Mouse (Mus musculus): ENCODE measurements around the gene Carmil1. TPM values are rescaled to one million over a fixed set of nuclear protein-coding genes. Genes with fewer than 3 reads are reported as not detected.

Gene Carmil1
- polyA plus RNA-seq, 2 experiments, result 18.7 to 33.9 TPM

DNA sequence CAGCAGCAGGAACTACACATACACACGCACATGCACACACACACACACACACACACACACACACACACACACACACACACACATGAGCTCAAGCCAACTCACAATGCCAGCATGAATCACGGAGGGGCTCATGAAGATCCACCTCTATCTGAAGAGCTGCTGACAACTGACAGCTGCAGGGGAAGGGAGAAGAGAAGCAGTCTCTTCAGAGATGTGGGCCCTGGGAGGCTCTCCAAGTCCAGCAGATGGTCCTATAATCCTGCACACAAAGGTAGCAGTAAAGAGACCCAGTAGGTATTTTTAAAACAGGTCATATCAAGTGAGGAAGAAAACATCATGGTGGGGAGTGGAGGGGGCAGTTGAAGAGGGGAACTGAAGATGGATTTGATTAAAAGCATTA lies 281.8 kb downstream of the Carmil1 start:
- H3K27ac ChIP-seq (replicated peaks; ENCODE audit: low read depth, low read length), result no peak overlapping the region
- no peak overlapping the region for H3K4me3 ChIP-seq (replicated peaks; ENCODE audit: low read length)
- DNase-seq (ENCODE audit: low spot score) (no peak), ATAC-seq (ENCODE audit: low FRiP score, low read depth) (no peak)
- H3K4me1 ChIP-seq (ENCODE audit: control insufficient read depth, insufficient read depth, low read length), result no peaks in the 10 kb centered on the region
- no peaks in the 10 kb centered on the region for H3K9me3 ChIP-seq (ENCODE audit: control insufficient read depth, low read length)
- WGBS, result 84% methylated on average over 2 of the region's 2 CpGs
- H3K36me3 ChIP-seq (ENCODE audit: control insufficient read depth, insufficient read depth, low read length), result no peaks in the 10 kb centered on the region
- H3K27me3 ChIP-seq (ENCODE audit: control insufficient read depth, insufficient read depth, low read length), result peaks cover 2% of the 10 kb centered on the region; the same call in 1 of the 2 replicates
- no peak for TF ChIP-seq POLR2A (IDR thresholded peaks at IDR 0.05; ENCODE audit: borderline replicate concordance, extremely low read depth, insufficient read depth, insufficient read length)
- no peak overlapping the region for H3K9ac ChIP-seq (ENCODE audit: low read depth, low read length, severe bottlenecking)
- H3K4me2 ChIP-seq (replicated peaks; ENCODE audit: low read depth, low read length, severe bottlenecking), result no peak overlapping the region

DNA sequence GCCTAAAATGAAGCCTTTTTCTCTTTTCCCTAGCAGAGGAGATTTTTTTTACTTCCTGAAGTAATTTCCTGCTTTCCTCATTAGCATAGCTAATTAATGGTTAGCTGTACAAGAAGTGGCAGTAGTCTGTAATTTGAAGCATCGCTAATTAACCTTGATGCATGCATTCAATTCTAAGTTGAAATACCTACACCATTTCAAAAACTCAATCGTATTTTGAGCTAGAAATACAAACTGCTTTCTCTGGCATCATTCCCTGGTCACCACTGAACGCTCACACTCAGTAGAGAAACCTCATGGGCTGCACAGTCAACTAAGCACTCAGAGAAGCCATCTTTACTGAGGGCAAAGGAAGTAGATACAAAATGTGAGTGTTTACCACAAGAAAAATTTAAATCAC lies 285.8 kb downstream of the Carmil1 start:
- ATAC-seq (ENCODE audit: low FRiP score, low read depth) (no peak), DNase-seq (ENCODE audit: low spot score) (no peak)
- no peak for TF ChIP-seq POLR2A (IDR thresholded peaks at IDR 0.05; ENCODE audit: borderline replicate concordance, extremely low read depth, insufficient read depth, insufficient read length)
- Histone ChIP-seq H3K9me3 (ENCODE audit: control insufficient read depth, low read length) (no peaks in the 10 kb centered on the region), H3K36me3 (ENCODE audit: control insufficient read depth, insufficient read depth, low read length) (no peaks in the 10 kb centered on the region), H3K27ac (replicated peaks; ENCODE audit: low read depth, low read length) (no peak overlapping the region), H3K4me2 (replicated peaks; ENCODE audit: low read depth, low read length, severe bottlenecking) (no peak overlapping the region), H3K27me3 (ENCODE audit: control insufficient read depth, insufficient read depth, low read length) (peaks cover 10% of the 10 kb centered on the region; the same call in 1 of the 2 replicates), H3K9ac (ENCODE audit: low read depth, low read length, severe bottlenecking) (no peak overlapping the region), H3K4me3 (replicated peaks; ENCODE audit: low read length) (no peak overlapping the region), H3K4me1 (ENCODE audit: control insufficient read depth, insufficient read depth, low read length) (no peaks in the 10 kb centered on the region)
- WGBS, result 56% methylated on average over 3 of the region's 3 CpGs

DNA sequence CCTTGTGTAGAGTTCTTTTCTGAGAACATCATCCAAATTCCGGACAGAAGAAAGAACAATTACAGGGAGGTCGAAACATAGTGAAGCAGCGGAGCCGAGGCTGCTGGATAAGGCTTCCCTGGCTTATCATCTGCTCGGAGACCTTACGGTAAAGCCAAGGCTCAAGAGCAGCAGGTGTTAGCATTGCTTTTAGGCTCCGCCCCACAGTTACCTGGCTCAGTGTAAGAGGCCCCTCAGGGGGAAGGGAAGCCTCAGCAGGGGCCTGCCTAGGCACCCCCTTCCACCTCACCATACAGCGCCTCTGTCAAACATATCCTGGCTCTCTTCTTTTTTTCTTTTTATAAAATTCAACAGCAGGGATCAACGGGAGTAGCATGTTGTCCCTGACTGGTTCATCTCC lies 286.6 kb downstream of the Carmil1 start:
- WGBS, result 12% methylated on average over 9 of the region's 9 CpGs
- Histone ChIP-seq H3K27ac (replicated peaks; ENCODE audit: low read depth, low read length) (no peak overlapping the region), H3K9ac (ENCODE audit: low read depth, low read length, severe bottlenecking) (no peak overlapping the region), H3K27me3 (ENCODE audit: control insufficient read depth, insufficient read depth, low read length) (peaks cover 10% of the 10 kb centered on the region; the same call in 1 of the 2 replicates), H3K9me3 (ENCODE audit: control insufficient read depth, low read length) (no peaks in the 10 kb centered on the region), H3K36me3 (ENCODE audit: control insufficient read depth, insufficient read depth, low read length) (no peaks in the 10 kb centered on the region), H3K4me2 (replicated peaks; ENCODE audit: low read depth, low read length, severe bottlenecking) (no peak overlapping the region), H3K4me1 (ENCODE audit: control insufficient read depth, insufficient read depth, low read length) (no peaks in the 10 kb centered on the region), H3K4me3 (replicated peaks; ENCODE audit: low read length) (no peak overlapping the region)
- no peak for DNase-seq (ENCODE audit: low spot score)
- ATAC-seq (ENCODE audit: low FRiP score, low read depth), result no peak
- no peak for TF ChIP-seq POLR2A (IDR thresholded peaks at IDR 0.05; ENCODE audit: borderline replicate concordance, extremely low read depth, insufficient read depth, insufficient read length)

DNA sequence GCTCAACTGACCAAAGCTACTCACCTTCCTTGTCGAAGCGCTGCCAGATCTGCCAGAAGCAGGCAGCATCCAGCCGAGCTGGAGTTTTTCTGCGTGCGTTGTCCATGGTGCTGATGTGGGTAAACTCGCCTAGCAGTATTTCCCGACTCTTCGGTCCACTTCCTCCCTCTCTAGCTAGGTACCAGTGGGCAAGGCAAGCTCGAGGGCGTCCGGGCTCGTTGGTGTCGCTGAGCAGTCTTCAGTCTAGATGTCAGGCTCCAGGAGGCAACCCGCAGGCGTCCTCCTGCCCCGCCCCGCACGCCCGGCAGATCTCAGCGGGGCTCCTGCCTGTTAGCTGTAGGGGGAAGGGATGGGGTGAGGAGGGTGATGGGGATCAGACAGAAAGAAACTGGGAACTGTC lies 289.7 kb downstream of the Carmil1 start, which contains the start of gene Scgn:
Gene Scgn, minus strand, starts transcription at position 287 of the 400 bp plus-strand sequence.
- no peak for ATAC-seq (ENCODE audit: low FRiP score, low read depth)
- 0% methylated on average over 20 of the region's 20 CpGs for WGBS
- no peak within 1 kb of the TSS for H3K4me2 ChIP-seq (replicated peaks; ENCODE audit: low read depth, low read length, severe bottlenecking)

DNA sequence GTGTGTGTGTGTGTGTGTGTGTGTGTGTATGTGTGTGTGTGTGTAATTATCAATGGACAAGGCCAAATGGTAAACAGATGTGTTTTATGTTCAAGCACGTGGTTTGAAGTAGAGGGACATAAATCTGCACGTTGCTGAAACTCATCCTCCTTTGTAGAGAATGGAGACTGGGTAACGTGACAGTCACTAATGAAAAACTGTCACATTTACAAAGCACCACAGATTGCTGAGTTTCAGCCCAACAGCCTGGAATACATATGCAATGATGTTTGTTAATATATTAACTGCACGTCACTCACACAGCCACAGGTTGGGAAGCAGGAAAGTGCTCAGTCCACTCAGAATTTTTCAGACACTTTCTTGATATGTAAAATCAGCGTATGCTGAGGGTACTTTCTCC lies 290.1 kb downstream of the Carmil1 start:
- 20% methylated on average over 5 of the region's 5 CpGs for WGBS
- no peak overlapping the region for H3K4me2 ChIP-seq (replicated peaks; ENCODE audit: low read depth, low read length, severe bottlenecking)

More for the DNA sequence above, 289.7 kb downstream of the Carmil1 start, which contains the start of gene Scgn:
- DNase-seq (ENCODE audit: low spot score), result peak; percentile 87
- no peak for TF ChIP-seq POLR2A (IDR thresholded peaks at IDR 0.05; ENCODE audit: borderline replicate concordance, extremely low read depth, insufficient read depth, insufficient read length)
- no peaks in the 10 kb centered on the region for H3K9me3 ChIP-seq (ENCODE audit: control insufficient read depth, low read length)
- peaks cover 10% of the 10 kb centered on the region; the same call in 1 of the 2 replicates for H3K27me3 ChIP-seq (ENCODE audit: control insufficient read depth, insufficient read depth, low read length)
- no peak within 1 kb of the TSS for H3K4me3 ChIP-seq (replicated peaks; ENCODE audit: low read length)
- no peak within 1 kb of the TSS for H3K27ac ChIP-seq (replicated peaks; ENCODE audit: low read depth, low read length)
- no peaks in the 10 kb centered on the region for H3K36me3 ChIP-seq (ENCODE audit: control insufficient read depth, insufficient read depth, low read length)
- H3K9ac ChIP-seq (ENCODE audit: low read depth, low read length, severe bottlenecking), result no peak within 1 kb of the TSS
- H3K4me1 ChIP-seq (ENCODE audit: control insufficient read depth, insufficient read depth, low read length), result no peaks in the 10 kb centered on the region

More for the DNA sequence above, 290.1 kb downstream of the Carmil1 start:
- Histone ChIP-seq H3K36me3 (ENCODE audit: control insufficient read depth, insufficient read depth, low read length) (no peaks in the 10 kb centered on the region), H3K9ac (ENCODE audit: low read depth, low read length, severe bottlenecking) (no peak overlapping the region), H3K9me3 (ENCODE audit: control insufficient read depth, low read length) (no peaks in the 10 kb centered on the region), H3K4me1 (ENCODE audit: control insufficient read depth, insufficient read depth, low read length) (no peaks in the 10 kb centered on the region), H3K27ac (replicated peaks; ENCODE audit: low read depth, low read length) (no peak overlapping the region), H3K27me3 (ENCODE audit: control insufficient read depth, insufficient read depth, low read length) (peaks cover 10% of the 10 kb centered on the region; the same call in 1 of the 2 replicates), H3K4me3 (replicated peaks; ENCODE audit: low read length) (no peak overlapping the region)
- ATAC-seq (ENCODE audit: low FRiP score, low read depth), result no peak
- no peak for TF ChIP-seq POLR2A (IDR thresholded peaks at IDR 0.05; ENCODE audit: borderline replicate concordance, extremely low read depth, insufficient read depth, insufficient read length)
- no peak for DNase-seq (ENCODE audit: low spot score)
